Mouse (Mus musculus) liver, embryonic 14.5 days (tissue): ENCODE measurements around the gene Manba.

Experiments used
- CTCF ChIP-seq: IDR thresholded peaks from 2 replicates; pipeline ENCODE4 v1.5.1; 2016; ENCODE audit warnings: antibody characterized with exemption, low read depth, control low read depth
- EP300 ChIP-seq: IDR thresholded peaks from 2 replicates; pipeline ENCODE4 v1.6.1; 2016; ENCODE audit warnings: antibody characterized with exemption, low read depth

DNA sequence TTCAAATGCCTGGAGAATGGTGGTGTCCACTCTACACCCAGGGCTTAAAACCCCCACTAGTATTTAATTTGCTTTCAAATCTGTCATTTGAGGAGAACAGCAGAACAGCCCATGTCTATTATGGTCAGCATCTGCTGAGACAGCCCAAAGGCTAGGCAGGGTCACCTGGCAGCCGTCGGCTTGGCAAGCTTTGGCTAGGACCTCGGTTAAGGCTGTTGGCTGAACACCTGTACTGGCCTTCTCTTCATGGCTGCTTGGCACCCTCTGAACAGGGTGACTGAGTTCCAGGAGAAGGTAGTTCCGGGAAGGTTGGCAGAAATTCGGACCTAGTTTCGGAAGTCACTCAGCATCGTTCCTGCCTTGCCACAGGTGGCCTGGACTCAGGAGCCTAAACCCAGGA lies 96.8 kb downstream of the Manba start:
- no peak for TF ChIP-seq CTCF
- TF ChIP-seq EP300: no peak
